Mouse (Mus musculus): ENCODE measurements around the gene Srxn1.
"Not testable (repeated sequence)": the region's sequence is repeated elsewhere in the genome, so short reads cannot be mapped to it uniquely, and the experiment has no call there.

- not testable (repeated sequence) for TF ChIP-seq CTCF (IDR thresholded peaks at IDR 0.05; ENCODE audit: borderline replicate concordance, insufficient read depth, low read length); POLR2A (IDR thresholded peaks at IDR 0.05; ENCODE audit: low read depth, low read length)
Measured at GRCm38 (mm10) chr2:152062817-152063216, 42.5 kb upstream of the Srxn1 start.

Data from embryonic fibroblast, embryonic 13.5 days (primary cell).